Mouse (Mus musculus) CH12.LX (cell line): ENCODE data around the gene Greb1. TPM values are rescaled to one million over a fixed set of nuclear protein-coding genes. Genes with fewer than 3 reads are reported as not detected.

Source experiments
- DNase-seq: peaks from one replicate; pipeline ENCODE4 v3.0.0-alpha.2; 2013; ENCODE audit errors: extremely low read depth
- H3K27ac ChIP-seq: 2 replicates; pipeline ENCODE4 v1.5.1; 2012; ENCODE audit warnings: low read depth, mild to moderate bottlenecking, control low read depth, moderate library complexity; ENCODE audit not compliant: insufficient read depth
- H3K27me3 ChIP-seq: replicated peaks from 2 replicates; pipeline ENCODE3; 2012; ENCODE audit warnings: inconsistent platforms
- H3K36me3 ChIP-seq, 2 experiments: replicated peaks in 1 of 2; 2 replicates each; pipeline versions ENCODE3 to v1.6.1; 2012; ENCODE audit warnings: inconsistent platforms in 1 of 2, low read length in 1 of 2, mild to moderate bottlenecking in 1 of 2, mixed read lengths in 1 of 2, moderate library complexity in 1 of 2; ENCODE audit not compliant: control insufficient read depth in 1 of 2, insufficient read depth in 1 of 2
- H3K4me1 ChIP-seq, 2 experiments: 2 replicates each; pipeline ENCODE4 v1.6.1; 2012; ENCODE audit warnings: inconsistent platforms in 1 of 2, moderate library complexity in 1 of 2; ENCODE audit not compliant: insufficient read depth in 2 of 2, control insufficient read depth in 1 of 2
- H3K4me2 ChIP-seq: 2 replicates; pipeline ENCODE4 v1.6.1; 2012; ENCODE audit warnings: low read depth, mild to moderate bottlenecking, control low read depth; ENCODE audit not compliant: poor library complexity, insufficient read depth, severe bottlenecking
- H3K4me3 ChIP-seq, 3 experiments: fragments of 150-350 bp in 1 of 3; sonication (generic) in 1 of 3; replicated peaks in 1 of 3; 2 replicates each; pipeline versions ENCODE3 to v1.5.1; 2011 to 2012; ENCODE audit warnings: low read depth in 2 of 3, low read length in 2 of 3, mild to moderate bottlenecking in 2 of 3, moderate library complexity in 2 of 3, control low read depth in 1 of 3, improper control_type of control experiment in 1 of 3, inconsistent platforms in 1 of 3, mixed read lengths in 1 of 3; ENCODE audit not compliant: poor library complexity in 1 of 3
- H3K79me2 ChIP-seq: replicated peaks from 2 replicates; pipeline ENCODE4 v1.6.1; 2012; ENCODE audit warnings: mild to moderate bottlenecking, moderate library complexity; ENCODE audit not compliant: control insufficient read depth, poor library complexity, insufficient read depth, severe bottlenecking; ENCODE audit errors: extremely low read depth
- H3K9ac ChIP-seq: 2 replicates; pipeline ENCODE4 v1.6.1; 2012; ENCODE audit warnings: low read depth, mild to moderate bottlenecking, control low read depth, moderate library complexity; ENCODE audit not compliant: insufficient read depth
- H3K9me3 ChIP-seq: replicated peaks from 2 replicates; pipeline ENCODE3; 2012; ENCODE audit warnings: low read length, inconsistent platforms, mixed read lengths
- BHLHE40 ChIP-seq: IDR thresholded peaks from 2 replicates; pipeline ENCODE4 v1.6.1; 2011; ENCODE audit warnings: mild to moderate bottlenecking, low read depth, low read length, improper control_type of control experiment
- CHD2 ChIP-seq: IDR thresholded peaks from 2 replicates; pipeline ENCODE4 v1.6.1; 2011; ENCODE audit warnings: low read length, improper control_type of control experiment
- E2F4 ChIP-seq: IDR thresholded peaks from 2 replicates; pipeline ENCODE4 v1.6.1; 2011; ENCODE audit warnings: low read depth, low read length, improper control_type of control experiment; ENCODE audit not compliant: insufficient replicate concordance
- ELF1 ChIP-seq: IDR thresholded peaks from 2 replicates; pipeline ENCODE4 v1.6.1; 2014; ENCODE audit warnings: low read depth, mild to moderate bottlenecking, inconsistent platforms, low read length, improper control_type of control experiment
- EP300 ChIP-seq: IDR thresholded peaks from 2 replicates; pipeline ENCODE4 v1.6.1; 2011; ENCODE audit warnings: low read length, improper control_type of control experiment
- ETS1 ChIP-seq: conservative IDR thresholded peaks from 2 replicates; pipeline ENCODE4 v1.6.1; 2012; ENCODE audit warnings: low read depth, mild to moderate bottlenecking, inconsistent platforms, low read length, improper control_type of control experiment, moderate library complexity
- IRF4 ChIP-seq: IDR thresholded peaks from 2 replicates; pipeline ENCODE4 v1.6.1; 2014; ENCODE audit warnings: low read depth, mild to moderate bottlenecking, inconsistent platforms, low read length, improper control_type of control experiment
- MAFK ChIP-seq: IDR thresholded peaks from 2 replicates; pipeline ENCODE4 v1.6.1; 2011; ENCODE audit warnings: low read length, improper control_type of control experiment; ENCODE audit not compliant: insufficient replicate concordance
- MAX ChIP-seq: IDR thresholded peaks from 2 replicates; pipeline ENCODE4 v1.6.1; 2011; ENCODE audit warnings: low read length, improper control_type of control experiment
- MXI1 ChIP-seq: IDR thresholded peaks from 2 replicates; pipeline ENCODE4 v1.6.1; 2011; ENCODE audit warnings: mild to moderate bottlenecking, low read depth, low read length, improper control_type of control experiment
- MYC ChIP-seq: IDR thresholded peaks from 2 replicates; pipeline ENCODE4 v1.6.1; 2011; ENCODE audit warnings: low read depth, mild to moderate bottlenecking, improper control_type of control experiment, low read length
- NELFE ChIP-seq: IDR thresholded peaks from 2 replicates; pipeline ENCODE4 v1.6.1; 2011; ENCODE audit warnings: low read depth, low read length, improper control_type of control experiment
- POLR2A ChIP-seq: IDR thresholded peaks from 2 replicates; pipeline ENCODE4 v1.6.1; 2011; ENCODE audit warnings: low read depth, mild to moderate bottlenecking, improper control_type of control experiment, low read length
- POLR2AphosphoS2 ChIP-seq: IDR thresholded peaks from 2 replicates; pipeline ENCODE4 v1.6.1; 2011; ENCODE audit warnings: low read depth, low read length, improper control_type of control experiment
- RAD21 ChIP-seq: IDR thresholded peaks from 2 replicates; pipeline ENCODE4 v1.6.1; 2011; ENCODE audit warnings: low read depth, mild to moderate bottlenecking, low read length, improper control_type of control experiment, moderate library complexity
- TBP ChIP-seq: conservative IDR thresholded peaks from 2 replicates; pipeline ENCODE4 v1.6.1; 2011; ENCODE audit warnings: low read depth, low read length, improper control_type of control experiment
- TCF12 ChIP-seq: IDR thresholded peaks from 2 replicates; pipeline ENCODE4 v1.6.1; 2014; ENCODE audit warnings: low read depth, mild to moderate bottlenecking, inconsistent platforms, low read length, improper control_type of control experiment
- ZC3H11A ChIP-seq: IDR thresholded peaks from 2 replicates; pipeline ENCODE4 v1.6.1; 2012; ENCODE audit warnings: low read depth, mild to moderate bottlenecking, inconsistent platforms, low read length, improper control_type of control experiment
- ZKSCAN1 ChIP-seq: IDR thresholded peaks from 2 replicates; pipeline ENCODE4 v1.6.1; 2012; ENCODE audit warnings: low read depth, inconsistent platforms, low read length, improper control_type of control experiment, borderline replicate concordance
- ZMIZ1 ChIP-seq: IDR thresholded peaks from 2 replicates; pipeline ENCODE4 v1.6.1; 2012; ENCODE audit warnings: low read depth, mild to moderate bottlenecking, inconsistent platforms, low read length, improper control_type of control experiment
- ZNF384 ChIP-seq: IDR thresholded peaks from 2 replicates; pipeline ENCODE4 v1.6.1; 2012; ENCODE audit warnings: low read depth, low read length, improper control_type of control experiment, inconsistent platforms
- dilution Hi-C: fragments of 300-500 bp; cut with MboI; formaldehyde crosslinking; loops from 2 replicates; pipeline ENCODE4 v1.14.3; 2020; ENCODE audit warnings: low sequenced_read_pairs; ENCODE audit not compliant: extremely low pct_unique_long_range_greater_than_20kb, extremely low pct_ligation_motif_present
- in situ Hi-C: fragments of 300-500 bp; cut with MboI; formaldehyde crosslinking; loops from 3 replicates; pipeline ENCODE4 v1.14.3; 2019; ENCODE audit warnings: low sequenced_read_pairs, low pct_ligation_motif_present, low pct_unique_long_range_greater_than_20kb, mixed read lengths
- polyA plus RNA-seq: library from polyadenylated mRNA; unstranded; fragments of >175 nt; gene quantifications from 2 replicates; pipeline ENCODE4 v1.2.1, GENCODE M21; 2012; ENCODE audit warnings: low read depth; ENCODE audit not compliant: insufficient read length
- total RNA-seq, 2 experiments: library from RNA; depleted of rRNA; stranded (reverse); fragments of 300-350 nt in 1 of 2; fragments of >200 nt in 1 of 2; gene quantifications; 2 replicates each; pipeline ENCODE4 v1.2.3; 2012 to 2014

The Greb1 gene
- total and polyA plus RNA-seq, 3 experiments = not detected

GRCm38 (mm10) chr12:16728221-16728620 lies 72.5 kb downstream of the Greb1 start:
- Histone ChIP-seq H3K4me1 (peaks cover 0 to 14% of the 10 kb centered on the region in 2 experiments; a peak in 2 of 4 replicates), H3K27ac (no peak overlapping the region), H3K36me3 (no peaks in the 10 kb centered on the region), H3K4me3 (no peak overlapping the region), H3K9me3 (no peaks in the 10 kb centered on the region), H3K9ac (no peak overlapping the region), H3K4me2 (no peak overlapping the region), H3K27me3 (no peaks in the 10 kb centered on the region), H3K79me2 (no peaks in the 10 kb centered on the region)
- DNase-seq = no peak
- dilution Hi-C loops (no loop called here), in situ Hi-C loops (no loop called here)
- TF ChIP-seq MYC = no peak
- no peak for TF ChIP-seq EP300
- TF ChIP-seq TBP = no peak
- TF ChIP-seq MAX = no peak
- no peak for TF ChIP-seq TCF12
- no peak for TF ChIP-seq E2F4
- TF ChIP-seq CHD2 = no peak
- no peak for TF ChIP-seq ETS1
- no peak for TF ChIP-seq RAD21
- no peak for TF ChIP-seq MAFK
- TF ChIP-seq MXI1 = no peak
- no peak for TF ChIP-seq NELFE
- TF ChIP-seq IRF4 = no peak
- TF ChIP-seq ZC3H11A = no peak
- no peak for TF ChIP-seq POLR2AphosphoS2
- no peak for TF ChIP-seq POLR2A
- TF ChIP-seq ZNF384 = no peak
- no peak for TF ChIP-seq BHLHE40
- TF ChIP-seq ELF1 = no peak
- TF ChIP-seq ZKSCAN1 = no peak

- Histone ChIP-seq H3K4me1 (peaks cover 0 to 11% of the 10 kb centered on the region in 2 experiments; a peak in 2 of 4 replicates), H3K79me2 (no peaks in the 10 kb centered on the region), H3K4me2 (no peak overlapping the region), H3K27ac (no peak overlapping the region), H3K9ac (no peak overlapping the region), H3K9me3 (no peaks in the 10 kb centered on the region), H3K4me3 (no peak overlapping the region), H3K27me3 (no peaks in the 10 kb centered on the region), H3K36me3 (no peaks in the 10 kb centered on the region)
- in situ Hi-C loops = no loop called here
- no peak for TF ChIP-seq ZMIZ1
- DNase-seq = no peak
- dilution Hi-C loops = no loop called here
These were observed 74.5 kb downstream of the Greb1 start for GRCm38 (mm10) chr12:16726229-16726628.
